Mouse (Mus musculus) neural tube, embryonic 10.5 days (tissue): ENCODE measurements around the gene Grin2b.

Experiments used
- DNase-seq: peaks from one replicate; pipeline ENCODE4 v3.0.0-alpha.2; 2017; ENCODE audit warnings: low spot score; ENCODE audit errors: extremely low spot score

Gene Grin2b

GRCm38 (mm10) chr6:136010290-136011037 lies 162.8 kb downstream of the Grin2b start:
- DNase-seq: no peak

- DNase-seq: no peak
Measured at GRCm38 (mm10) chr6:136008120-136008519, 165.2 kb downstream of the Grin2b start.

DNA sequence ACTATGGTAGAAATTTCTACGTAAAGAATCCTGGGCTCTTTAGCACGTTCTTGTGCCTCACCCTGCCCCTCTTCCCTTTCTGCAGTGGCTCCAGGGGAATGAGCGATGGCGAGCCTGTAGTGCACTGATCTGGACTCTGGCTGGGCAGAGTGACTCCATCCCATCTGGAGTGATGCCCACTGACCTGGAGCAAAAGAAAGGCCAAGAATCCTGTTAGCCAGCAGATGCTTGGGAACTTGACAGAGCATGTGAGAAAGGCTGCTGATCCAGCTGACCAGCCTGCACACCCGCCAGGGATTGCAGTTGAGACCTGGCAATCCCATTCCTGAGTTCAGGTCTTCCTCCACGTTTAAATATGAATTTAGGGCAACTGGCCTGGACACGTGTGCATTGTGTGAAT lies 178.6 kb downstream of the Grin2b start:
- DNase-seq: no peak

- no peak for DNase-seq
Measured at GRCm38 (mm10) chr6:135993897-135994296, 179.4 kb downstream of the Grin2b start.

DNA sequence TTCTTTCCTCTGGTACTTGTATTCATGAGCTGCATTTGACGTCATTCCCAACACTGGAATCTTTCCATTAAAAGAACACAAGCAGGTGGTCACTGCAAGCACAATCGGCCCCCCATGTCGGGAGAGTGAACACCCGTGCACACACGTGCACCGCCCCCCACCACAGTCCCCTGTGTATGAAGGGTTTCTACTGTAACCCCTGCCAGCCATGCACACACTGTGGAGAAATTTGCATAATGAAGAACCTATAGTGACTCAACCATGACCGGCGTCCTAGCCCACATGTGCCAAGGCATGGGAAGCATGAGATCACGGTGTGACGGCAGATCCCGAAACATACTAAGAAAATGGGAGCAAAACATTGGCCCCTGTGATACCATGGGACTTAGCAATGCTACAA lies 179.9 kb downstream of the Grin2b start:
- DNase-seq: no peak

GRCm38 (mm10) chr6:135976106-135976505 lies 197.2 kb downstream of the Grin2b start:
- DNase-seq: no peak

- no peak for DNase-seq
Measured at GRCm38 (mm10) chr6:135972481-135972880, 200.8 kb downstream of the Grin2b start.

GRCm38 (mm10) chr6:135971481-135971880 lies 201.8 kb downstream of the Grin2b start:
- no peak for DNase-seq

DNA sequence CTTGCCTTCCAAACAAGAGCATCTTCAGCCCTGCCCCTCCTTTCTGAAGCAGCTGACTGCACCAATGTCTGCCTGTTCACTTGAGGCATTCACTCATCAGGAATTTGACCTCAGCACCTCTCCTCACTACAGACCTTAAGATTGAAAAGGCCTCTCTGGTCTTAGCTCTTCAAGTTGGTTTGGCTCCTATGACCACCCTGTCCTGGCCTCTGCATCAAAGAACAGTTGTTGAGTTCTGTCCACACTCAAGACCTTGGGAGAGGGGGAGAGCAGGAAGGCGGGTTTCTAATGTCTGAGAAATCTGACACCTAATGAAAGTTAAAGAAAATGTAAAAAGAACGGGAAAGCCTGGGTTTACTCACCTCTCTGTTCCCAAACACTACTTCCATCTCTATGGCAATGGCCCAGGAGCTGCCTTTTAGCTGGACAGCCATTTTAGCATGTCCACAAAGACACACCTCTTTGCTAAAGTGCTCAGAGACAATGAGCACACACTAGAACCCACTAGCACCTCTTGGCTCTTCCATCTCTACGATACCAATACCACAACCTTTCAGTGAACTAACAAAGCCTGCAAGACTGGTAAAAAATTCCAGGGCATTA lies 202.5 kb downstream of the Grin2b start:
- no peak for DNase-seq

DNA sequence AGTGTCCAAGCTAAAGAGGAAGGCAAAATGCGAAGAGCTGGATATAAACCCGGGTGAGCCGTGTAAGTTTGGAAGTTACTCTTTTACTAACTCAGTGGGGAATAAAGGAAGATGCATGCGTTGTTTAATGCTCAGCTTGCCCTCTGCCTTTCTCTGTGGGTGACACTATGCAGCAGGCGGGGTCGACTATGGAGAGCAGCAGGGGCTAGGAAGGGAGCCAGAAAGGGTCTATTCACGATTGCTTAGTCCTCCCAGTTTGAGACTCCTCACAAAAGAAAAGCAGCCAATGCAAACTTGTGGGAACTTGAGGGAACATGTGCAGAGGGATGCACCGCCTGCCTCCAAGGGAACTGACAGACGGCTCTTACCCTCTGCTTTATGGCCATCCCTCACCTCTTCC lies 211.5 kb downstream of the Grin2b start:
- DNase-seq: no peak

- DNase-seq: no peak
Measured at GRCm38 (mm10) chr6:135959629-135960028, 213.7 kb downstream of the Grin2b start.

GRCm38 (mm10) chr6:135951666-135952065 lies 221.6 kb downstream of the Grin2b start:
- no peak for DNase-seq

DNA sequence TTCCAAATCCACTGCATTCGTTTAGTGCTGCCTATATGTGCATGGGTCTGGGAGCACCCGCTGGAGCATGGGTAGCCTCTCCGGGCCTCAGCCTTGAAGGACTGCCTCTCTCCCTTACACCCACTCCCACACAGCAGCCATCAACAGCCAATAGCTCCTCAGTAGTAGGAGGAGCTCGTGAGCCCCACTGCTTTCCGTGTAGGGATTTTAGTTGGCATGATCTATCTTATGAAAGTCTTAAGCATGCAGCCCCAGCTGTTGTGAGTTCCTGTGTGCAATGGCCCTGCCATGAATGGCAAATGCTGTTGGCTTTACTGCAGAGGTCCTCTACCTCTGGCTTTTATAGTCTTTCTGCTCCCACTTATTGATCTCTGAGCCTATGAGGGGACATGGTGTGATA lies 227.8 kb downstream of the Grin2b start:
- no peak for DNase-seq

GRCm38 (mm10) chr6:135944358-135944757 lies 229.0 kb downstream of the Grin2b start:
- DNase-seq: no peak

DNA sequence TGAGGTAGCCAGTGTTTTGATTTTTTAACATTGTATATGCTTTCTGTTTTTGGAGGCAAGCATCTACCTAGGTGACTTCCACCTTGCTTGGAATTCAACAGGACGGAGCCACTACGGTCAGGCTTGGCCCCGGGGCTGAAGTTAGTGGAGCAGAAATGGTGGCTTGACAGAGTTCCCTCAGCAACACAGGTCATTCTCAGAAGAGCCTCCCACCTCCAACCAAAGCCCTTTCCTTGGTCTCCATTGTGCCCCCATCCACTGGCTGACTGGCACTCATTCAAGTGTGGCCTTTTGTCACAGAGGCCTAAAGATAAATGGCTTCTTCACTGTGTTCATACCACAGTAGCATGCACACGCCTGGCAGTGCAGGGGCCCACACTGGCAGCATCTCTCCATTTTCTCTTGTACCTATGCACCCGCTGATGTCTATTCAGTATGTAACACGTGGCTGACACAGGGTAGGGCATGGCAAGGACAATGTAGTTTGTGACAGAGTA lies 230.1 kb downstream of the Grin2b start:
- no peak for DNase-seq

GRCm38 (mm10) chr6:135932924-135933323 lies 240.4 kb downstream of the Grin2b start:
- DNase-seq: no peak

DNA sequence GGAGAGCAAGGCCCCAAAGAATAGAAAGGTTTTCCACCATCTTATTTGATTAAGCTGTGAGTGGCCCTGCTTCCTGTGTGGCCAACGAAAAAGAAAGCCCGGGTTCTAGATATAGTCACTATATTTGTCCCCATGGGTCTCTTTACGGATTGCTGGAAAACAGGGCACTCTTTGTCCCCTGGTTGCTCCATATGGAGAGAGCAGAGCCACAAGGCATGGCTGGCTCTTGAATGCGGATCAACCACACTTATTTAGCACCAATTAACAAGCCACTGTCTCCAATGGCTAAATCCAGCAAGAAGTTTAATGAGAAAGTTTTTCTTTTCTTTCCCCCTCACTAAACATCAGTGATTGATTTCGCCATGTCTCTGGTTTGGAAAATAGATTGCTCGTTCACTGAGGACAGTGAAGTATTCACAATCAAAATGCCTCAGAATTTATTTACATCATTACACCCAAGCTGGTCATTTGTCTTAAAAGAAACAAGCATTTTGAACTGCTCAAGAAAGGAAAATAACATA lies 240.9 kb downstream of the Grin2b start:
- no peak for DNase-seq

DNA sequence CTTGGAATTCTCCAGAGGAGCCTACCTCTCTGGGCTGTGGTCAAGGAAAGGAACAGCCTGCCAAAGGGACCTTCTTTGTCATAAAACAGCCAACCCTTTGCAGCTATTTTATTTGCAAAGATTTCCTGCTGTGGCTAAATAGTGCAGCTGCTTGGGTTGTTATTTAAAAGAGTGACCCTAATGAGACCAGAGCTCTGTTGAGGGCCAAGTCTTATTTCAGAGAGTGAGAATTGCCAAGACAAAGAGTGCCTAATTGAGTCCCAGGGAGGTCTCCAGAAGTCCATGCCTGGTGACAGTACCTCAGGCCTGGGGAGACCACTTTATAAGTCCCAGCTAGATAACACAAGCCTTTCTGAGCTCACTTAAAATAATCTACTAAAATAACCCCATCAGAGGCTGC lies 255.6 kb downstream of the Grin2b start:
- no peak for DNase-seq

DNA sequence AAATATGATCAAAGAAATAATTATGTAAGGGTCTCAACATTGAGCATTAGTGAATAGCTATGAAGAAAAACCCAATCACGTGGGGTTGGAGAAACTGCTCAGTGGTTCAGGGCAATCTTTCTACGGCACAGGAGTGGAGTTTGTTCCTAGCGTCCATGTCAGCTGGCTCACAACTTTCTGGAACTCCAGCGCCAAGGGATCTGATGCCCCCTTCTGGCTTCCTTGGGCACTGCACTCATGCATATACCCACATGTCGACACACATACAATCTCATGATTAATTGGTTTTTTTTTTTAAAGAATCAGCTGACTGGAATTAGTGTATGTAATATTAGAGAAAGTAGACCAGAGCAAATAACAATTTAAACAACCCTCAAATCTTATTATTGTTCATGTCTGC lies 258.7 kb downstream of the Grin2b start:
- DNase-seq: no peak

GRCm38 (mm10) chr6:135912114-135912513 lies 261.2 kb downstream of the Grin2b start:
- DNase-seq: no peak

GRCm38 (mm10) chr6:135911131-135911530 lies 262.2 kb downstream of the Grin2b start:
- no peak for DNase-seq

DNA sequence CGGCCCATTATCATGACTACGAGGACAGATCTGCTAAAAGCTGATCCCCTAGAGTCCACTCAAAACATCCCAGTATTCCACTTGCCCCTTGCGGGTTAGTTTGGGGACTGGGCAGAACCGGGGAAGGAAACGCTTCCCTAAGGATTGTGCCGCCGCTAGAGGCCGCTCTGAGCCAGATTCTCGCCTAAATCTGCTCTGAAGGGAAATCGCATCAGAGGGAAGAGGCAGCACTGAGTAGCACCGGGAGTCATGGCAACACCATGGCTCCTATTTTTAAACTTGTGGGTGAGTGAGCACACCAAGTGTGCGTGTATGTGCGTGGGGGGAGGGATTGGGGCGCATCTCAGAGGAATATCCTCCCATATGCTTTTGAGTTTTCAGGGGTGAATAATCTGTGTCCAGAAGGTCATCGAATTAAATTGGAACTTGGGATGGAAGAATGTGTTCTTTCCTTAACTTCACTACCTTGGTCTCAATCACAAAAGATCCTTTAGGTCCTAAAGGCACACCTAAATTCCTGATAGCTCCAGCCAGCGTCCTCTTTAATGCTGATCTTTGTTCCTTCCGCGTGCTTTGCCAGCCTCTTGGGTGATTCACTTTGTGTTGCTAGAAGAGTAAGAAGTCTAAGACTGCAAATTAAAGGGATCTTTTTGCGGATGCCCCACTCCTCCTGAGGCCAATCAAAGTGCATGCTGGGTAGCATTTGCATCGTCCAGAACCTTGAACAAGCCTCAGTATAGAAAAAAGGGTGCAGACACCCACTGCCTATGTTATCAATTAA lies 265.6 kb downstream of the Grin2b start:
- DNase-seq: peak; percentile 79
